Mouse (Mus musculus) testis, adult 2 months (tissue): ENCODE measurements around the gene Irs2.

Experiments used
- CTCF ChIP-seq: fragments of 200-500 bp; IDR thresholded peaks from 2 replicates; pipeline ENCODE4 v1.5.1; 2012; ENCODE audit warnings: low read depth, mild to moderate bottlenecking, inconsistent platforms, low read length, moderate library complexity; ENCODE audit not compliant: control insufficient read depth, insufficient read depth, insufficient replicate concordance
- POLR2A ChIP-seq: fragments of 200-500 bp; IDR thresholded peaks from 2 replicates; pipeline ENCODE4 v1.6.1; 2012; ENCODE audit warnings: low read depth, mild to moderate bottlenecking, inconsistent platforms, low read length, moderate library complexity; ENCODE audit not compliant: control insufficient read depth

DNA sequence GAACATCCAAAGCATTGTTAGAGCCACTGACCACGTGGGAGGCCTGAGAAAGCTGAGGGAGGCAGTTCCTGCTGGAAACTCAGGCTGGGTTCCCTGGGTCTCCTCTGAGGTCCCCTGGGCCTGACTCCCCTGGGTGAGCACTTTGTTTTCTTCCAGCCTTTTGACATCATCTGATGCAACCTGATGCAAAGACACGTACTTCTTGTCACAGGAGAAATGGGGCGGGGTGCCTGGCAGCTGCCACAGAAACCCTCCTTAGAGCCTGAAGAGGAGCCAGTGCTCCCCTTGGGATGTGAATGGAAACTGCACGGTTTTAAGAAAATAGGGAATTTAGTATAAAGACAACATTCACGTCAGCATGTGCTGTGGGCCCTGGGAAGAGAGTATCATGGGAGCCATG, 55.6 kb downstream of the Irs2 start:
- no peak for TF ChIP-seq CTCF
- no peak for TF ChIP-seq POLR2A
